Mouse (Mus musculus) bone marrow macrophage, adult 2 months (primary cell): ENCODE data around the gene Slc6a11.

Source experiments
- CTCF ChIP-seq: IDR thresholded peaks from 2 replicates; pipeline ENCODE4 v1.5.1; 2012; ENCODE audit warnings: low read depth, mild to moderate bottlenecking, low read length, moderate library complexity
- POLR2A ChIP-seq: IDR thresholded peaks from 2 replicates; pipeline ENCODE4 v1.6.1; 2012; ENCODE audit warnings: mild to moderate bottlenecking, low read depth, low read length, borderline replicate concordance

DNA sequence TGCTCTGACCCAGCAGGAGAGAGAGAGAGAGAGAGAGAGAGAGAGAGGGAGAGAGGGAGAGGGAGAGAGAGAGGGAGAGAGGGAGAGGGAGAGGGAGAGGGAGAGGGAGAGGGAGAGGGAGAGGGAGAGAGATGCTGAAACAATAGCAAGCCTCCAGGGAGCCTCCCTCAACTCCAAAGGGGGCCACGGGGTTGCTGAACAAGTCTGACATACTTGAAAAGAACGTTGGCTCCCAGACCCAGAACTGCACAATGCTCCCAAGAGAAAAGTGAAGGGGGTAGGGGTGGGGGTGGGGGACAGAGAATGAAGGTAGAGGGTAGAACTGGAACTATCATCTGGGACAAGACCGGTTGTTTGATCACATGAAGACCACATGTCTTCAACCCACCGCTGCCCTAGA is 136.9 kb downstream of the Slc6a11 start:
- TF ChIP-seq POLR2A (no peak), CTCF (no peak)
